Mouse (Mus musculus): ENCODE data around the gene Tpte. TPM values are rescaled to one million over a fixed set of nuclear protein-coding genes. Genes with fewer than 3 reads are reported as not detected.
A peak's percentile ranks its signal among the peaks of the same experiment; 100 is the strongest.

Tpte gene
- total RNA-seq, 2 experiments from 2014 or later = not detected

GRCm38 (mm10) chr8:22376903-22377302, 93.7 kb downstream of the Tpte start:
- no peak for DNase-seq (ENCODE audit: low spot score in 2 of 2)

- DNase-seq (ENCODE audit: low spot score in 2 of 2) = no peak
Observed at GRCm38 (mm10) chr8:22380934-22381333, 97.7 kb downstream of the Tpte start.

DNA sequence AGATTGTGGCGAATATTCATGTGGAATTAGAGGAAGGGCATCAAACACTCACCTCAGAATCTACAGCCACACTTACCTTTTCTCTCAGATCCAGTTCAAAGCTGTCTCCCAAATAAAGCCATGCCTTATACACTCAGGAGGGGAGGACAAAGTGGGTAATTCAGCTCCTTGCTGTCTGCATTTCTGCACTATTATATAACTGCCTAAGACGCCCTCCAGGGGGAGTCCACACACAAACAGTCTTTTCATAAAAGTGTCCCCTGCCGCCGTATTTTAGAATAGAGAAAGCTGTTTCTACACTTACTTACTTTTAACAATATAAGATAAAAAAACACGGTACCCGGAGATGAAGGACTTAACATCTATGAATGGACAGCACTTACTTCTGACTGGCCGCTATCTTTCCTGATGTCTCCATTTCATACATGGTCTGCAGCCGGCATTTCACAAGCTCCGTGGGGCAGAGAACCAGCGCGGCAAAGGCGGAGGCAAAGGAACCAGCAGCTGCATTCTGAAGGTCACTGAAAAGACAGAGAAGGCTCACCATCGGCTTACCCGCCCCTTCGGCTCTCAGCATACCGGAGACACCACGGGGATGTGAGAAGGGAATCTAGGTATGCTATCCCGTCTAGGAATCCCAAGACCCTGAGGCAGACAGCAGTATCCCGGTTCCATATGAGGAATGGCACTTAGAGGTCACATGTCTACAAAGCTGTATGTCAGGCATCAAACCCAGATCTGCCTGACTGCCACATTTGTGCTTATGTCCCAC, 99.8 kb downstream of the Tpte start:
- no peak for DNase-seq (ENCODE audit: low spot score in 2 of 2)

DNA sequence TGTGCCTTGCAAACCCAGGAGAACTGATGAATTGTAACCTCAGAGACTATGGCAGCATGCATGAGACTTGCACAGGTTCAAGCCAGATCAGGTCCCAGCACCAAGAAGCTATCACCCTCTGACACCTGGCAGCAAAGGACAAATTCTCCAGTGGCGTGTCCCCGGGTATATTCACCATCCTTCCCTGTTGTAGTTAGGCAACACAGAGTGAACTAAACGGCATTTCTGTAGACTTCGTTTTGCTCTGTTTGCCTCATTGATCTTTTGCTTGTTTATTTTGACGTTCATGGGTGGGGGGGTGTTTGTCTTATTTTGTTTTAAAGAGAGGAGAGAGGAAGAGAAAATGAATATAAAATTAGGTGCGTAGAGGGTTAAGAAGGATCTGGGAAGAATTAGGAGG, 101.9 kb downstream of the Tpte start:
- DNase-seq (ENCODE audit: low spot score in 2 of 2) = no peak

DNA sequence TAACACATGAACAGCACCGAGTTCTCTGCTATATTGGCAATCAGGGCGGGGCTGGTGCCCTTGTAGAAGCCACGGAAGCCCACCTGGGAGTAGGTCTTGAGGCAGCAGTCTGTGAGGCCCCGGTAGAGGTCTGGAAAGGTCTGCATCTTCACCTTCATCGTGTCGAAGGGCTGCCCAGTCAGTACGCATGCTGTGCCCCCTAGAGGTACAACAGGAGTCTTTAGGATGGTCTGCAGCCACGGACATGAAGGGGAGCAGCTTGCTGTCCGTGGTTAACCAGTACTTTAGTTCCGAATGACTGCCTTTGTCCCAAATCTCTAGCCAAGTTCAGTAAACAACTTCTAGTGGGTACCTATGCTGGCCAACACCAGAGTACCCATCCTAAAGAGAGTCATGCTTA, 106.6 kb downstream of the Tpte start:
- no peak for DNase-seq (ENCODE audit: low spot score in 2 of 2)

GRCm38 (mm10) chr8:22390766-22391463, 107.7 kb downstream of the Tpte start:
- no peak for DNase-seq (ENCODE audit: low spot score in 2 of 2)

GRCm38 (mm10) chr8:22394471-22394870, 111.2 kb downstream of the Tpte start:
- DNase-seq (ENCODE audit: low spot score in 2 of 2) = no peak

DNA sequence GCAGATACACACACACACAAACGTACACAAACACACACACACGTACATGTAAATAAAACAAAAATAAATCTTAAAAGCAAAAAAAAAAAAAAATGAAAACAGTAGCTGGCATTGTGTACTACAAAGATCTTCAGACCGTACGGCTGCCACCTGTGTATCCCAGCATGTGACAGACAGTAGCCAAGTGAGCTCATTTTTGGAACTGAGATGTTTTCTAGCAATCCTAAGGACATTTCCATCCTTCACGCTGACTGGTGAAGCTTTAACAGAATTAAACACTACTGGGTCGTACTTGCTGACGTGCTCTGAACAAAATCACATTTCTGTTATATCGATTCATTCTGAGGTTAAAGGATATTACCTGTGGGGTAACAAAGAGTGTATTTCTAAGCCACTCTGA, 112.0 kb downstream of the Tpte start:
- DNase-seq (ENCODE audit: low spot score in 2 of 2) = no peak

GRCm38 (mm10) chr8:22397811-22398141, 114.5 kb downstream of the Tpte start:
- DNase-seq (ENCODE audit: low spot score in 2 of 2) = no peak

DNA sequence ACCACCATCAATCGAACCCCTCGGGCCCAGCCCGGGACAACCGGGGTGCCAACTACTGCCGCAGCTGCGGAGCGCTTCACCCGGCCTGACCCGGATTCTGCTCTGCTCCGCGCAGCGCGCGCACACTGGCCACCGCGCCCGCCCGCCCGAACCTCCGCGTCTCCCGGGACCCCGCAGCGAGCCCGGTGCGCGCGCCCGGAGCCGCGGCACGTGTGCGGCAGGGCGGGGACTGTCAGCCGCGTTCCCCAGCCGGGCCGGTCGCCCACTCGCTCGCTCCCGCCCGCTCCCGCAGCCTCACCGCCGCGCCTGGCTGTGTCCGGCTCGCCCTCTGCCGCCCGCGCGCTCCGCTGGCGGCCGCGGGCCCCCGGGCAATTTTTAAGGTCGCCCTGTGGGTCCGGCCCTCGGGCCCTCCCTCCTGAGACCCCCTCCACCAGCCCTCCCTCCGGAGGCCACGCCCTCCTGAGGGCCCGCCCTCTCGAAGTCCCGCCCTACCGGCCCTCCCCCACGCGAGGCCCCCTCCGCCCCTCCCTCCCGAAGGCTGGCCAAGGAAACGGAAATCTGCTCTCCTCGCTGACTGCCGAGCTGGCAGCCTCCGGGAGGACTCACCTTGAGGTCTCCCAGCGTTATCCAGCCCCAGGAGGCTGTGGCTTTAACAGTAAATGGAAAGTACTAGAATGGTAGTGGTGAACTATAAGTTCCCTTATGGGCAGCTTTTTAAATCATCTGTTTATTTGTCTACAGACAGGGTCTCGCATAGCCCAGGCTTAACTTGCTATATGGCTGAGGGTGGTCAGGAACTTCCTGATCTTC, 115.1 kb downstream of the Tpte start, which contains the start of gene Slc25a15:
Slc25a15 (minus strand) TSS at position 456 of the 810 bp plus-strand sequence.
- DNase-seq (ENCODE audit: low spot score in 2 of 2) = peak; percentile 85 to 89

GRCm38 (mm10) chr8:22399285-22399880, 116.1 kb downstream of the Tpte start:
- DNase-seq (ENCODE audit: low spot score in 2 of 2) = no peak

DNA sequence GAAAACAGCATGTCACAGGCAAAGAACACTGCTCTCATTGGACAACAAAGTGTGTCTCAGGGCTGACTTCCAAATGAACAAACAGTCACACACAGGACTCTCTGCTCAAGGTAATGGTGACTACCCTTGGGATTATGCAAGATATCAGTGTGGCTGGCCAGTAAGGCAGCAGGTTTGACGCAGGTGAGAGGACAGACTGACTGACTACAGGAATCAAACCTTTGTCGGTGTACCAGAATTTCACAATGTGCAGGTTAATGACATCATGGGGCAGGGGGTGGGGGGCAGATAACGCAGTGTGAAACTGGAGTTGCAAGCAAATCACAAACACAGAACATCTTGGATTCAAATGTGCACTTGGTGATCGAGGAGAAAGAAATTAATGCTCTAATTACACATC, 117.4 kb downstream of the Tpte start:
- no peak for DNase-seq (ENCODE audit: low spot score in 2 of 2)

- DNase-seq (ENCODE audit: low spot score in 2 of 2) = no peak
Observed at GRCm38 (mm10) chr8:22403235-22403634, 120.0 kb downstream of the Tpte start.

GRCm38 (mm10) chr8:22405733-22406132, 122.5 kb downstream of the Tpte start:
- DNase-seq (ENCODE audit: low spot score in 2 of 2) = no peak

DNA sequence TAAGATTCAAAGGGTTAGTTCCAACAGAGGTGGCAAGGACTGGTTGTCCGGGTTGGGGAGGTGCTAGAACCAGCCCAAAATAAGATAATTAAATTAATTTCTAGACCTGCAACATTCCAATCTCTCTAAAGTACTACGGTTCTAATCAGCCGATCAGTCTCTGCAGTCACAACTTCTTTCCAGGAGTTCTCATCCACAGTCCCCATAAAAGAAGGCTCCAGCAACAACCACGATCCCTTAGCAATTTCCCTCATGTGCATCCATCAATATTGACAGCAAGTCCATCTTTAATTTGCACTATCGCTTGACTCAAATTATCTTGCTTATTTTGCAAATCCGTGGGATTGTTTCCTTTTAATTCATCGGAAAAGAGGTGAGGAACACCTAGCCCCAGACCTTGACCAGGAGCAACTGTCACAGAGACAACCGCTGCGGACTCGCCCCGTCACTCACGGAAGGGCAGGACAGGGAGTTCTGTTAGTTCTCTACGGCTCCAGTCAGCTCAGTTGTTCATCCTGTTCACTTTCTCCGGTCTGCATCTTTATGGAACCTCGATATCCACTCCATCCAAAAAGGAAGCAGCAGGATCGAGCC, 127.5 kb downstream of the Tpte start:
- no peak for DNase-seq (ENCODE audit: low spot score in 2 of 2)

DNA sequence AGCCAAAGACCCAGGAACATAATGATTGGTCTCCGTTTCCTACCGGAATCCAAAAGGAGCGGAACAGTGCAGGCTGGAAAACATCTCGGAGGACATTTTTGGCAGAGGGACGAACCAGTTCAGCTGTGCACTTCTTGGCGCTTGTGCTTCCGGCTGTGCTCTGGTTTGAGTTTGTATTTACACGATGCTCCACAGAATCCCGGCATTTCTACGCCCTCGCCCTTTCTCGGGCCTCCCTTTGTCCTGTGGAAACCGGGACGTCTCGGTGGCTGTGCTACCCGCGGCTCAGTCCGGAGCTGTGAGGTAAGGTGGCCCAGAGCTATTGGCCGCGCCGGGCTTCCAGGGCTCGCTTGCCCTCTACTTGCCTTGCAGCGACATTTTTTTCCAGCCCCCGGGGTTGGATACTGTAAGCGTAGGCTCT, 128.1 kb downstream of the Tpte start, which contains the start of gene Mrps31:
Mrps31 (plus strand) TSS at position 80 of the 421 bp plus-strand sequence.
- DNase-seq (ENCODE audit: low spot score in 2 of 2) = peak; percentile 83 to 94

GRCm38 (mm10) chr8:22411971-22412370, 128.7 kb downstream of the Tpte start:
- DNase-seq (ENCODE audit: low spot score in 2 of 2) = no peak

All from layer of hippocampus, postnatal 14 days (tissue).